Mouse (Mus musculus): Measurements from ENCODE around the gene Ifnl3.

DNA sequence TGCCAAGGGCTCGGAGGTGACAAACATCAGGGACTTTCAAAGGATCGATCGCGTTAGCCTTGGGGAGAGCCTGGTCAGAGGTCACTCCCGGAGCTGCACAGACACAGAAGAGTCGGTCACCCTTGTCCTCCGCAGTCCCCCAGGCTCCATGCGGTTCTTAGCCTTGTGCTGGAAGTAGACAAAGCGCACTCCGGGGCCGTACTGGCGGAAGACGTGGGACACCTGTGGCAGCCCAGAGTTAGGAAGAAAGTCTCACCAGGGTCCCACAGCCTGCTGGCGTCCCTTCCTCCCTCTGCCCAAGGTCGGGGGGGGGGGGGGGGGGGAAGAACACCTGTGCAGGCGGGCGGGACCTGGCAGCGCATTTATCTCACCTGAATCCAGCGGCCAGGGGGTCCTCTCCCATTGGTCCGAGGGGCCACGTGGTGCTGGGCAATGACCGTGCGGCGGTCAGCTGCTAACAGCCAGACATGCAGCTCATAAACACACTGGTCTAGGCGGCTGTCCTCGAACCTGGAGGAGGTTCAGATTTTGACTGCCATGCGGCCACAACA, 21.5 kb downstream of the Ifnl3 start:
- TF ChIP-seq EP300 (IDR thresholded peaks at IDR 0.05; ENCODE audit: insufficient read depth, low read depth, low read length) (no peak), POLR2A (IDR thresholded peaks at IDR 0.05; ENCODE audit: insufficient read depth, low read length) (no peak)
